Mouse (Mus musculus) gastrocnemius, postnatal 10 days (tissue): Measurements from ENCODE around the gene Il2rb. TPM values are rescaled to one million over a fixed set of nuclear protein-coding genes. Genes with fewer than 3 reads are reported as not detected.
A peak's percentile ranks its signal among the peaks of the same experiment; 100 is the strongest.

Experiments
- DNase-seq: peaks from one replicate; pipeline ENCODE4 v3.0.0; 2021; ENCODE audit warnings: mixed read lengths
- total RNA-seq, 2 experiments: library from RNA; stranded (reverse); gene quantifications; 2 replicates each; pipeline ENCODE4 v1.2.3; 2021

Gene Il2rb
- total RNA-seq, 2 experiments from 2014 or later: 0.18 TPM; not detected in 1

DNA sequence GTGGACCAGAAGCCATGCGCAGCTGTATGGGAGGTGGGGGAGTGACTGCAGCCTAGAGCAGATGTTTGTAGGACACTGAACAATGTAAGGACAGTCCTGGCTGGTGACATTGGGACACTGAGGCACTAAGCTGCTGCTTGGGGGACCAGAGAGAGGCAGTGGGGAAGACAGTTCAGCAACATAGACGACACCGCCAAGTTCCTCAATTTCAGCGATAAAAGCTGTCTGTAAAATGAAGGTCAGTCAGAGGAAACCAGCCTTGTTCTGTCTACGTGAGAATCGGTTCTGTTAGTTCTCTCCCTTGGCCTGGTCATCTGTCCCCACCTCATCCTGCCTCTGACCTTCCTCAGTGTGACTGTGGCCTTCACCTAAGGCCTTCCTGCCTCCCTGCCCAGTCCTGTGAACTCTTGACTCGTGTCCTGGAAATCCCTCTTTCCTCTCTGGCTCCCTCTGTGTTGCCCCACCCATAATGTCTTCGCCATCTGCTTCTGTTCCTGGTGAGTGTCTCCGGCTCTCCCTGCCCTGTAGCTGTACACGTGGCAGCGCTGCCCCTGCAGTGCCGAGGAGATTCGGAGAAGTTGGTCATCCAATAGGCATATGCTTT lies 25.1 kb upstream of the Il2rb start:
- peak; percentile 35 for DNase-seq

DNA sequence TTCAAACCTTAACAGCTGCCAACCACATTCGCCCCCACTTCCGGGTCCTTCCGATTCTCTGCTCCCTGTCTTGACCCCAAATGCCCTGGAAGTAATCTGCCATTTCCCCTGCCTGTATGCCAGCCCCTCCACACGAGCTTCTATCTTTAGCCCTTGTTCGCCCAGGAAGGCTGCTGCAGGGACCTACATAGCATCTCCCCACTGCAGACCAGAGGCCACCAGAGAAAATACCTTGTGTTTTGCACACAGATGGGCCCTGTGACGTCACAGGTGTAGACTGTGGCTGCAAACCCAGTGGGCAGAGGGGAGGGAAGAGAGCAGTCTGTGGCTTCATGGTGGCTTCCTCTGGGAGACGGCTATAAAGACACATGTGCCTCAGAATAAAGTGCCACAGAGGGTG lies 23.1 kb upstream of the Il2rb start:
- no peak for DNase-seq

DNA sequence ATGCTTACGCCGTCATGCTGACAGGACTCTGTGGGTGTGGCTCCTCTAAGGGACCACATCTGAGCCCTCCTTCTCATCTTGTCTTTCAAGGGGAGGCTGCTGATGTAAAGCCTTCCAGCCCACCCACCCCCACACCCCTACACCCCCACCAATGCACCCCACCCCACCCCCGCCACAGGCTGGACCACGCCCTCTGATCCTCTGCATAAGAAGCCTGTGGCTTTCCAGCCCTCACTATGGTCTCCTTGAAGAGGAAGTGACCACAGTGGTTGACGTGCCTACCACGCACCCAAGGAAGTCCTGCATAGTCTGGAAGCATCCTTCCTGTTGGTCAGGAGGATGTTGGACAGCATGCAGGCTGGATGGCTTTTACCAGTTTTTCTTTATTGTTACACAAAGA lies 20.7 kb upstream of the Il2rb start:
- no peak for DNase-seq

DNA sequence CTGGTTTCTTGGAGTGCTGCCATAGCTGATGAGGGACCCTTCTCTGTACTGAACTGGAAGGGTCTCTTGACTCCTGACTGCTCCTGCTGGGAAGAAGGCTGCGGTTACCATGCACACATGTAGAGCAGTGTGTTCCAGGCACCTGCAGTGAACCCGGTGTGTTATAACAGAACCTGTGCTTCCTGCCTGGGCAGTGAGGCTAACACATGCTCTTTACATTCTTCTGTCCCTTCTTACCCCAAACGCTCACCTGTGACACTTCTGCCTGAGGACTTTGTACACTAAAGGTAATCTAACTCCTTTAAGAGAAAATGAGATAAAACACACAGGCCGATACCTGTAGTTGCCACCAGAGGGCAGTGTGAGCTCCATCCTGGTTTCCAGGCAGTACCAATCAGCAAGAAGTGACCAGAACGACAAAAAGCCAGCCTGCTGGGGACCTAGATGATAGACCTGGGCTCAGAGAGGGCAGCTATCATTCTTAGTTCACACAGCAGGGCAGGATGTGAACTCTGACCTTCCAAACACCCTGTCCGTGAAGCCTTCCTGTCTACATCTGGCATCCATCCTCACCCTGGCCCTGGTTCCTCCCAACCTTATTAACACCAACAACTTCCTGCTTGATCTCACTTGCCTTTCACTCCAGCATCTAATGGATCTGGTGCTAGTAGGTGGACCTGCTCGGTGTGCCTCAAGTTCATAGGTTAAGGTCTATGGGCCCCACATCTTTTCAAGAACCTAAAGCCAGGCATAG lies 19.5 kb upstream of the Il2rb start:
- DNase-seq: peak; percentile 81

DNA sequence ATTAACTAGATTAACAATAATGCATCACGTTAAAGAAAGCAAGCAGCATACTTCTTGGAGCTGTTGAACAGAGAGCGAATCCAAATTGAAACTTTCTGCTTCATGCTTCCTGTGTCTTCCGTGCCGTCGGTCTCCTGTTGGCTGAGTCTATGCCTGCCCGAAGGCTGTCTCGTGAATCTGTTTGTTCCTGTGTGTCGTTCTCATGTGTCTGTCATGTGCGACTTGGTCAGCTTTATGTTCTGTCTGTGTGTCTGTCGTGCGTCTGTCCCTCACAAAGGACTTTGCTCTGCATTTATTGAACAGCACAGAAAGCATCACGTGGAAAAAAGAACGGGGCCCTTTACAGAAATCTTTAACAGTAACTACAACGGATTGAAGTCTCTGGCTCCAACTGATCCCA lies 17.9 kb upstream of the Il2rb start:
- DNase-seq: no peak

DNA sequence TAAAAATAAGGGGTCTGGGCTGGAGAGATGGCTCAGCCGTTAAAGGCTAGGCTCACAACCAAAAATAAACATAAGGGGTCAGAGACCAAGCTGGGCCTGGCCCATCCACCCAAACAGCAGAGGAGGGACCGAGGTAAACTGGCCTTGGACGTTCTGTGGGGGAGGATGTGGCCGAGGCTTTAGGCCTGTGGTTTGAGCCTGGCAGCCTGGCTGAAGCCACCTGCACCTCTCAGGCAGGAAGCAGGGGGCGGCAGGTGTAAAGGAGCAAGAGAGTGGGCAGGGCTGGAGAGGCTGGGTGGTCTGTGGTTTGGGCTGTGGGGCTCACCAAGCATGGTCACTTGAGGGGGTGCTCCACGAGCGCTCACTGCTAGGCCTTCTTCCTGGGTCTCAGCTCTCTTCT lies 16.9 kb upstream of the Il2rb start:
- no peak for DNase-seq

DNA sequence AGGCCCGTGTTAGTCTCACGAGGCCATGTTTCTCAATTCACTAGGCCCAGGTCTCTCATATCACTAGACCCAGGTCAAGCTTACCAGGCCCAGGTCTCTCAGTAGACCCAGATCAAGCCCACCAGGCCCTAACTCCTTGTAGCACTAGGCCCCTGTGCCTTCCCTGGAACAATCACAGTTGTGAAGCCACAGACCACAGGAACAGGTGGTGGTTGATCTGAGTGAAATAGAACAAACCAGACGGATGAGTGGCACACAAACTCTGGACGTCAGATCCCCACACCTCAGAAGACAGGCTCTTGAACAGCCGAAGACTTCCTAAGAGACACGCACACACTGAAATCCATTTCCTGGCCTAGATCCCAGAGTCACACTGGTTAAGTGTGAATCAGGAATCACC lies 15.7 kb upstream of the Il2rb start:
- DNase-seq: no peak

DNA sequence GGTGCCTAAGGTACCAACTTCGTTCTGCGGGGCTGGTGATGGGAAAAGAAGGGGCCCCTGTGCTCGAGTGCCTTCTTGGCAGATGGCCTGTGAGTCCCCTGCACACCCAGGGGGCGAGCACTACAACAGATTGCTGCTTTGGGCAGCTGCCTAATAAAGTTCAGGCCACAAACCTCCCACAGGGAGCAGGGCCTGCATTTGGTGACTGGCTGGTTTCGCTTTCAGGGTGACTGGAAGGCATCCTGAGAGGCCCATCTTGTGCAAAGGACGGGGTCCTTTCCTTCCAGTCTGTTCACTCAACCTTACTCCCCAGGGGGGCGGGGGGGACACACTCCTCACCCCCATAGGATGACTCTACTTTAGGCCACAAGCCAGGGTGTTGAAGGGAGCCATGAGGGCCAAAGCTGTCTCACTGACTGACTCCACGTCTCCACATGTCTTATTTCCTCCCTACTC lies 15.1 kb upstream of the Il2rb start:
- no peak for DNase-seq

DNA sequence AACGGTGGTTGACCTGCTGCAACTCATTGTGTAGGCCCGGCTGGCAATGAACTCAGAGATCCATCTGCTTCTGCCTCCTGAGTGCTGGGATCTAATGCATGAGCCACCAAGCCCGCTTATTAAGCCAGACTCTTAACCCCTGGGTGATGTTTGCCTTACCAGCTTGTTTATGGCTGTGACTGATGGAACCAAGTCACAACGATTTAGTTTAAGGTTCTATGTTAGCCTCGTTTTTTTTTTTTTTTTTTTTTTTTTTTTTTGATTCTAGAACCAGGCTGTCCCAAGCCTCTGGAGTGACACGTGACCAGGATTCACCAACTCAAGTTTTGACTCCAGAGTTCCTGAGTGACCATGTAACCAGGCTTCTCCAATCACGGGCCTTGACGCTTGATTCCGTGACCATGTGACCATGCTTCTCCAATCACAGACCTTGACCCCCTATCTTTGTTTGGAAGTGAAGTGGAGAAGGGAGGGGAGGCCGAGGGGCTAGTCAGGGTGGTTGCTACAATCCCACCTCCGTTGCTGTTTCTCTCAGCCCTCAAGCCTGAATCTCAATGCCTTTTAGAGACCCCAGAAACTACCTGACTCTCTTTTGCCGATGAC lies 14.3 kb upstream of the Il2rb start:
- no peak for DNase-seq

DNA sequence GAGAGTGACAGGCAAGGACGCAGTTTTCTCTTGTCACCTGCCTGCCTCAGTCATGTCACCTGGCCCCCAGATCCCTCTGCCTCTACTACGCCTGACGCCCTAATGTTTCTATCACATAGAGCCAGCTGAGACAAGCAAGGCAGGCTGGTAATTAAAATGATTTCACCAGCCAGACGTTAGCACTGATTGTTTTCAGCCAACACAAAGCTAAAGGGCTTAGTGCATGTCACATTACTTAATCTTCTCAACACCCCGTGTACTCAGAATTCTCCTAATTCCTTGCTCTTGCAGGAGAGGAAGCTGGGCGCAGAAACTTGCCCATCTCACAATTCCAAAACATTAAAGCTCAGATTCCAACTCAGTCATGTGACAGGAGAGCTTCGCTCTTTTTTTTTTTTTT lies 13.4 kb upstream of the Il2rb start:
- DNase-seq: no peak

DNA sequence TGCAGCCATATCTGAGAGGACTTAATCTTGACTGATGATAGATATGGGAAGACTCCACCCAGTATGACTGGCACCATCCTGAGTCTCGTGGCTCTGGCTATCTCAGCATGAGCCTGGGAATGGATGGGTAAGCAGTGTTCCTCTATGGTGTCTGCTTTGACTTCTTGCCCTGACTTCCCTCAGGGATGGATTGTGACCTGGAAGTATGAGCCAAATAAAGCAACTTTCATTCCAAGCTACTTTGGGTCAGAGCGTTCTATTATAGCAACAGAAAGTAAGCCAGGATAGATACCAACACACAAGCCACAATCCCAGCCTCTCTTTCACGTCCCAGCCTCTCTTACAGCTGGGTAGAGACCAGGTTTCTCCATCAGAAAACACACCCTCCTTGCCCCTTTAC lies 10.5 kb upstream of the Il2rb start:
- no peak for DNase-seq

DNA sequence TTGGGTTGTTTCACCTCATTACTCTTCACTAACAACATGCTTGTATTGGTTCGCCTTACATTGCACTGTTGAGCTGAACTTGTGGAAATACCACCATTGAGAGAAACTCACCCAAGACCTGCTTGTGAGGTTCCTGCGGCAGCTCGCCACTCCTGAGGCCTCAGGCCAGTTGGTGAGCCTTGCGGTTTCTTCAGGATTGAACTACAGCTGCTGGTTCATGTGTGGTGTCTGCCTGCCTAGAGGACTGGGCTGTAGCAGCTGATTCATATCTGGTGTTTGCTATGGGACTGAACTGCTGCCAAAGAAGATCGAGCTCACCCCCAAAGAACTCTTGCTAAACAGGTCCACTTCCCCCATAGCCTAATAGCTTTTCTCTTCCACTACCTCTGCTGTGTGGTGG lies 9.7 kb upstream of the Il2rb start:
- no peak for DNase-seq

DNA sequence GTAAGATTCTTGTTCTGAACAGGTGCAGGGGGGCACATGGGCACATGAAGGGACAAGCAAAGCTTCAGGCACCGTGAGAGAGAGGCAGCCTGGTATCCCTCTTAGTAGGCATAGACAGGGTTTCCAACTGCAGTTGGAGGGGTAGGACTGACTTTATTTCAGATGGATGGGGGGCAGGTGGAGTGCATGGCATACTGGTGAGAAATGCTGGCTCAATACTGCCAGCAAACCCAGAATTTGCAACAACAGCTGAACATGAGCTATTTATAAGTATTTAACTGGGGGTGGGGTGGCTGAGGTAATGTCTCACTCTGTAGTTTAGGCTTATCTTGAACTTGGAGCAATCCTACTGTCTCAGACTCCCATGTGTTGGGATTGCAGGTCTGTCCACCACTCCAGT lies 8.9 kb upstream of the Il2rb start:
- no peak for DNase-seq

DNA sequence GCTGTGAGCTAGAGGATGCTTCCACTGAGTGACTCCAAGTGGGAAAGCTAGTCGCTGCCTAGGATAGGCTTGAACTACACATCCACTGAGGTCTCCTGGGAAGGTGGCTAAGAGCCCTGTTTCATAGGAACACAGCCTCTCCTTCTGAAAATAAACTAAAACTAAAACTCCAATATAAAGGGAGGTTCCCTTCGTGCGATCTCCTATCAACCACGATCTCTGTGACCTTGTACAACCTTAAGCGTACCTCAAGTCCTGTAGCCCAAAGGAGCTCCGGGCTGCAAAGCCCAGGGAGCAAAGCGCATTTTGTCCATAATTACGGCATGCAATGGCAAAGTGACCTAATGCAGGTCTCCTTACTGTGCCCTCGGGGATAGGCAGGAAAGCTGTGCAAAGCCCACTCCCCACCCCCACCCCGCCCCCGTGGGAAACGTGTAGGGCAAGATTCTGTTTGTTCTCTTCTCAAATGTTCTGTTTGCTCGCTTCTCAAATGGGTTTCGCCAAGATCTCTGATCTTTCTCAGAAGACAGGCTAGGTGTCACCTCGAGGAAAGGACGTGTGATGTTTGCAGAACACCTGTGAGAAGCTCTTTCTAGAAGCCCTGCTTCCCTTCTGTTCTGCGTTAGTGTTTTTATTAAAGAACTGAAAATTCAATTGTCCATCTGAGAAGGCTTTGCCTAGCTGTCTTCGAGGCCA lies 7.5 kb upstream of the Il2rb start:
- DNase-seq: no peak

DNA sequence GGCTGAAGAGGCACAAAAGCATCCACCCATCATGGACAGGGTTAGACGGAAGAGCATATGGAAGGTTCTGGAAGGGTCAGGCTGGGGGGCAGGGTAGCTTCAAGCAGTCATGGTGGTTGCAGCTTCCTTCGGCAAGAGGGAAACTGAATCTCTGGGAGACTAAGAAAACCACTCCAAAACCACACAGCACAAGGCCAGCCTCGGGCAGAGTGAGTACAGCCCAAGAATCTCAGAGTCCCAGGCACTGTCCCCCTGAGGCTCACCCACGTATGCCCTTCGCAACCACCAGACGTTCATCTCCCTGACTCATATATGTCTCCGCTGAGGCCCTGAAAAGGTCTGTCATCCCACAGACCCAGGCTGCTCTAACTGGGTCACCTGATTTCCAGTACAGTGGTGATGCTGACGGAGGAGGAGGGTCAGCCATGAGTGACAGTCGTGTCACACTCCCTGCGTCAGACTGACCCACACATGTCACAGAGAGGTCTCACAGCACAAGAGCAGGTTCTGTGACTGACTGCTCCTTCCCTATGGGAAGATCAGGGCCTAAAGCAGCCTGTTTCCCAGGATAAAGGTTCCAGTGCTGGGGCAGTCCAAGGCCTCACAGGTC lies 1.6 kb downstream of the Il2rb start:
- DNase-seq: no peak

DNA sequence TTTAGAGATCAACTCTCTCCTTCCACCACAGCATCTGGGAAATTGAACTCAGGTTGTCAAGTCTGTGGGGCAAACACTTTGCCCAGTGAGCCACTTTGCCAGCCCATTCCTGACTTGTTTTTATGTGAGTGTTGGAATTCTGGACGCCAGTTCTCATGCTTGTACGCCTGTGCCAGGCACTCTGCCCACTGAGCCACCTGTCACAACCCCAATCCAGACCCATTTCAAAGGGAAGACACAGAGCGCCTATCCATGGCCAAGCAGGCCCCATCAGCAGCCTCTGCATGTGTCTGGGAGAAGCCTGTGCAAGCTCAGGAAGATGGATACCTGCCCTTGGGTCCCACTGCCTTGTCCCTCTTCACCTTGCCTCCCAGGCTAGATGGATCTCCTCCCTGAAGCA lies 3.8 kb downstream of the Il2rb start:
- DNase-seq: no peak

DNA sequence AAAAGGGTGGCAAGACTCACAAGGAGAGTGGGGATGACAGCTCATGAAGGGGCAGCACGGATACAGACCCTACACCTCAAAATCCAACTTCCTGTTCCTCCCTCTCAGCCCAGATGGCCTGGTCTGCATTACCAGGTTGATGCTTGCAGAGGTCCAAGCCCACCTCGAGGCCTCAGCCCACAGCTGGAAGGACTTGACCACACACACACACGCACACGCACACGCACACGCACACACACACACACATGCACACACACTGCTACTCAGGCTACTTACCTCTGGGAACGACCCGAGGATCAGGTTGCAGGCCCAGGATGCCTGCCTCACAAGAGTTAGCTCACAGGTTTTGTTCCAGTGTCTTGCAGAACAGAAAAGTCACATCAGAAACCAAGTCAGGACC lies 5.2 kb downstream of the Il2rb start:
- DNase-seq: no peak

DNA sequence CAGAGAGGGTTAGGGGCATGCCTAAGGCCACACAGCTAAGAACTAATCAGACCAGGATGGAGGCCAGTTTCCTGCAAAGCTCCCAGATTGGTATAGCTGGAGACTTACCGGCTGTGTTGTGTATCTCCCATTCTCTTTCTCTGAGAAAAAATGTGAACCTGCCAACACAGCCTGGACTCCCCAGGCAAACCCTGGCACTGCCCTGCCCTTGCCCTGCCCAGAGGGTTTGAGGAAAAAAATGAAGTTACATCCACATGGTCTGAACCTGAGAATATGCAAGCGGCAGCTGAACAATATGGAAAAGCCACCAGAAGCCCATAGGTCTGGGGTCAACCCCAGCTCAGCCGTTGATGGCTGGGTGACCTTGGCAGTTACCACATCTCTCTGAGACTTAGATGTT lies 5.8 kb downstream of the Il2rb start:
- DNase-seq: no peak

DNA sequence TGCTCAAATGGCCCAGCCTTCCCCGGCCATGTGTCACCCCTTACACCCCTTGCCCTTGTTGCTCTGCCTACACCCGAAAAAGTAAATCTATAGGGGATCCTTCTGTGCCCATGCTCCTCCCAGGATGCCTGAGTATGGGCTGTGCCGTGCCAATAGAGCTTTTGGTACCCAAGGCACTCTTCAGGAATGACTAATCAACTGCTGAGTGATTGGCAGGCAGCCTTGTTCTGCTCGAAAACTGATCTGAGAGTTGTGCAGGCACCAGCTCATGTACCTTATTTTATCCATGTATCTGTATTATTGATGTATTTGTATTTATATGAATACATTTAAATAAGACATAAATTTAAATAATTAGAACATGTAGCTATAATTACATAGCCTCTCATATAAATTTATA lies 8.0 kb downstream of the Il2rb start:
- no peak for DNase-seq

DNA sequence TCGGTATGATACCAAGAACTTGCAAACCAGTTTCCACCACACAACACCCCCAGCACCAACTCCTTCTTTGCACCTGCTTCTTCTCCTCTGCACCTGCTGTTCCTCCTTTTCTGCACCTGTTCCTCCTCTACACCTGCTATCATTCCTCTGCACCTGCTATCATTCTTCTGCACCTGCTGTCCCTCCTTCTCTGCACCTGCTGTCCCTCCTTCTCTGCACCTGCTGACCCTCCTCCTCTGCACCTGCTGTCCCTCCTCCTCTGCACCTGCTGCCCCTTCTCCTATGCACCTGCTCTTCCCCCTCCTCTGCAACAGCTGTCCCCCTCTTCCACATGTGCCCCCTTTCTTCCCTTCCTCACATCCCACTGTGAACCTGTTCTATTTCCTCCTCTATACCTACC lies 8.5 kb downstream of the Il2rb start:
- no peak for DNase-seq

DNA sequence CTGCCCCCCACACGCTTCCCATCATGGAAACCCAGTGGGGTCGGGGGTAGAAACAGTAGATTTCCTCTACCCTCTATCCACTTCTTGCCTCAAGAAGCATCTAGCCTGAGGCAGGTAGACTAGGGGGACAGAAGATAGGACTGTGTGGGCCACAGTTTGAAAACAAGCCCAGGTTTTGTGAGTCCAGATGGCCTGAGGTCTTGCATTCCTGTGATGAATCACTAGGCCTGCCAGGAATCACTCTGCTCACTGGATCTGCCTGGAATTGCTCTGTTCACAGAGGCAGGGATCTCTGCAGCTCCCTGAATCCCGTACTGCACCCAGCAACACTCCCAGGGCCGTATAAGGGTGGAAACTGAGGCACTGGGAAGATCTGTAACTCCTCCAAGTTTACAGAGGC lies 11.8 kb downstream of the Il2rb start:
- no peak for DNase-seq

DNA sequence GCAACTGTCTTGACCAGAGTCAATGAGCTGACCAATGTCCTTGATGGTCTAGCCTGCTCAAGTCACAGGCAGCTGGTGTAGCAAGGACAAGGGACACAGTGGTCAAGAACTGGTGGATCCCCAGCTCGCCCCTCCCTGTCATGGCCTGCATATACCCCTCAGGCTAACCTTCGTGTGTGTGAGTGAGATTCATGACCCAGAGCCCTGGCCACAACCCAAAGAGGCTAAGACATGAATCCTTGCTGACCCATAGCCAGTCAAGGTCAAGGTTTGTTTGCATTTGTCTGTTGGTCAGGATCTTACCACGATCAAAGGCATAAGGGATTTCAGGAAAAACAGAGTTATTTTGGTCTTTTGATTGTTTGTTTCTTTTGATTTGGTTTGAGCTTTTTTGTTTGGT lies 12.6 kb downstream of the Il2rb start:
- DNase-seq: no peak

DNA sequence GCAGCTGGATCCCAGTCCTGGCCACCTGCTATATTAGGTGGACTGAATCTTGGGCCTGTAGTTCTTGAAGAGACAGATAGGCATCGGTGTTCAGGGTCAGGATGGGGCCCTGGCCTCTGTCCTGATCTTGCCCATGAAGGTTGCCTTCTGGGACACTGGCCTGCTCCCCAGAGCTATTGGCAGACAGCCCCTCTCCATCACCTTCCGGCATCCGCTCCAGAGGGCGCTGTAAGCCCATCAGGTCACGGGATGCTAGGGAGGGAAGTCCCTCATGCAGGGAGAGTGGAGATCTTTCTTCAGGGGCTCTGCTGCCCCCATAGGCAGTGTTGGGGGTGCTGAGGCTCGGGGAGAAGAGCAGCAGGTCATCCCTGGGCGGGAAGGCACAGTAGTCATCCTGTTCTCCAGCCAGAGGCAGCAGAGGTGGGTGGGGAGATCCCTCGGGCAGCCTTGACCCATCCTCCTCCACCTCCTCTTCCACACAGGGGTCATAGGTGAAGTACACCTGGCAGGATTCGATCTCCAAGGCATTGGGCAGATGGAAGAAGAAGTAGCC lies 13.5 kb downstream of the Il2rb start:
- no peak for DNase-seq
